Mouse (Mus musculus): ENCODE measurements around the gene Slc7a8.
"Not testable (repeated sequence)": the region's sequence is repeated elsewhere in the genome, so short reads cannot be mapped to it uniquely, and the experiment has no call there.

Slc7a8 gene

GRCm38 (mm10) chr14:54780084-54780483, 1.7 kb downstream of the Slc7a8 start:
- DNase-seq: no peak

GRCm38 (mm10) chr14:54777893-54778292, 3.9 kb downstream of the Slc7a8 start:
- DNase-seq: no peak

- DNase-seq: no peak
Measured at GRCm38 (mm10) chr14:54776768-54777167, 5.0 kb downstream of the Slc7a8 start.

GRCm38 (mm10) chr14:54775534-54776041, 6.2 kb downstream of the Slc7a8 start:
- DNase-seq: peak; percentile 44

GRCm38 (mm10) chr14:54772333-54772856, 9.4 kb downstream of the Slc7a8 start:
- DNase-seq: peak; percentile 82

GRCm38 (mm10) chr14:54770373-54770772, 11.4 kb downstream of the Slc7a8 start:
- no peak for DNase-seq

- no peak for DNase-seq
Measured at GRCm38 (mm10) chr14:54769068-54769425, 12.7 kb downstream of the Slc7a8 start.

GRCm38 (mm10) chr14:54768314-54769067, 13.3 kb downstream of the Slc7a8 start:
- no peak for DNase-seq

- DNase-seq: not testable (repeated sequence)
Measured at GRCm38 (mm10) chr14:54766937-54767336, 14.8 kb downstream of the Slc7a8 start.

- peak; percentile 53 for DNase-seq
Measured at GRCm38 (mm10) chr14:54756382-54756781, 25.4 kb downstream of the Slc7a8 start.

- peak; percentile 49 for DNase-seq
Measured at GRCm38 (mm10) chr14:54754602-54755018, 27.1 kb downstream of the Slc7a8 start.

GRCm38 (mm10) chr14:54753986-54754601, 27.7 kb downstream of the Slc7a8 start:
- DNase-seq: no peak

GRCm38 (mm10) chr14:54752938-54753337, 28.8 kb downstream of the Slc7a8 start:
- DNase-seq: no peak

GRCm38 (mm10) chr14:54751768-54752167, 30.0 kb downstream of the Slc7a8 start:
- no peak for DNase-seq

GRCm38 (mm10) chr14:54749238-54749637, 32.5 kb downstream of the Slc7a8 start:
- no peak for DNase-seq

GRCm38 (mm10) chr14:54747942-54748917, 33.5 kb downstream of the Slc7a8 start:
- DNase-seq: no peak

- no peak for DNase-seq
Measured at GRCm38 (mm10) chr14:54746038-54746437, 35.7 kb downstream of the Slc7a8 start.

- no peak for DNase-seq
Measured at GRCm38 (mm10) chr14:54744473-54744872, 37.3 kb downstream of the Slc7a8 start.

GRCm38 (mm10) chr14:54742375-54742774, 39.4 kb downstream of the Slc7a8 start:
- DNase-seq: no peak

- no peak for DNase-seq
Measured at GRCm38 (mm10) chr14:54741721-54742120, 40.0 kb downstream of the Slc7a8 start.

GRCm38 (mm10) chr14:54737634-54738033, 44.1 kb downstream of the Slc7a8 start:
- no peak for DNase-seq
